Mouse (Mus musculus) liver, embryonic 15.5 days (tissue): ENCODE measurements at regions not wholly inside any gene's neighbourhood (a gene's known extent, or its start where the extent isn't known, plus 50 kb on each side); places are given as distances from the start of the nearest gene placed in this dataset.
"Not testable (repeated sequence)": the region's sequence is repeated elsewhere in the genome, so short reads cannot be mapped to it uniquely, and the experiment has no call there.

Experiments used
- ATAC-seq: fragments of 200-750 bp; cut with Nextera tagmentation; 2 replicates; pipeline ENCODE4 v1.8.0; 2017; ENCODE audit warnings: moderate number of reproducible peaks, mild to moderate bottlenecking, moderate library complexity; ENCODE audit not compliant: insufficient read depth
- H3K27ac ChIP-seq: fragments of 300-500 bp; sonication (generic); replicated peaks from 2 replicates; pipeline ENCODE4 v1.5.1; 2015; ENCODE audit warnings: mild to moderate bottlenecking, inconsistent platforms
- H3K27me3 ChIP-seq: fragments of 300-500 bp; sonication (generic); 2 replicates; pipeline ENCODE4 v1.6.1; 2015; ENCODE audit warnings: mild to moderate bottlenecking, inconsistent platforms
- H3K36me3 ChIP-seq: fragments of 300-500 bp; sonication (generic); replicated peaks from 2 replicates; pipeline ENCODE4 v1.6.1; 2015; ENCODE audit warnings: moderate library complexity, mild to moderate bottlenecking, inconsistent platforms
- H3K4me1 ChIP-seq: fragments of 300-500 bp; sonication (generic); replicated peaks from 2 replicates; pipeline ENCODE4 v1.6.1; 2015; ENCODE audit warnings: inconsistent platforms
- H3K4me2 ChIP-seq: fragments of 300-500 bp; sonication (generic); 2 replicates; pipeline ENCODE4 v1.6.1; 2015; ENCODE audit warnings: moderate library complexity, mild to moderate bottlenecking, inconsistent platforms
- H3K4me3 ChIP-seq: fragments of 300-500 bp; sonication (generic); replicated peaks from 2 replicates; pipeline ENCODE4 v1.5.1; 2015; ENCODE audit warnings: mild to moderate bottlenecking, inconsistent platforms
- H3K9ac ChIP-seq: fragments of 300-500 bp; sonication (generic); 2 replicates; pipeline ENCODE4 v1.6.1; 2015; ENCODE audit warnings: moderate library complexity, mild to moderate bottlenecking, inconsistent platforms
- H3K9me3 ChIP-seq: fragments of 300-500 bp; sonication (generic); replicated peaks from 2 replicates; pipeline ENCODE4 v1.6.1; 2016; ENCODE audit warnings: inconsistent platforms
- WGBS: fragments of 180-500 bp; shearing (Covaris S2); methylation state at CpG from one replicate; pipeline ENCODE4 v1.1.7; 2015; ENCODE audit warnings: mixed read lengths; ENCODE audit not compliant: insufficient replicate concordance; 5-methylcytosine and 5-hydroxymethylcytosine counted together

DNA sequence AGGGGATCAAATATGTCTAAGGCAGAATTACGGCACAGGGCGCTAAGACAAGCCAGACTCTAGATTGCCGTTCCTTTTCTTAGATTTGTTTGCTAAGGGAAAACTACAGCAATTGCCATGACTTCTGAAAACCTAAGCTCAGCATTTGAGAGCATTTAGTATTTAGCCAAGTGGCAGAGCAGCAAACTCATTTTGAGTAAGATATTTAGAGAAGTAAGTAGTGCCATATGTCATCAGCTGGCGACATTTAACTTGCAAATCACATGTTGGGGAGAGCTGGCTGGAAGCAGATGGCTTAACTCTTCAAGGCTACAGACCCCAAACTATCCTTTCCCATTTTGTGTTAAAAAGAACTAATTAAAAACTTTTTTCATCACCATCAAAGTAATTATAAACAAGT is 450.4 kb upstream of the Ccdc54 start:
- WGBS, result 81% methylated on average over 4 of the region's 4 CpGs
- no peak overlapping the region for H3K9ac ChIP-seq
- no peak overlapping the region for H3K4me3 ChIP-seq
- no peak for ATAC-seq
- no peak overlapping the region for H3K4me2 ChIP-seq
- H3K27ac ChIP-seq, result no peak overlapping the region
- no peaks in the 10 kb centered on the region for H3K27me3 ChIP-seq
- no peaks in the 10 kb centered on the region for H3K36me3 ChIP-seq
- no peaks in the 10 kb centered on the region for H3K4me1 ChIP-seq
- no peaks in the 10 kb centered on the region for H3K9me3 ChIP-seq

- Histone ChIP-seq H3K9ac (no peak overlapping the region), H3K4me3 (no peak overlapping the region), H3K27me3 (no peaks in the 10 kb centered on the region), H3K4me1 (no peaks in the 10 kb centered on the region), H3K36me3 (no peaks in the 10 kb centered on the region), H3K27ac (no peak overlapping the region), H3K4me2 (no peak overlapping the region), H3K9me3 (no peaks in the 10 kb centered on the region)
- ATAC-seq, result no peak
Observed at GRCm38 (mm10) chr16:51002876-51003275, 411.9 kb upstream of the Ccdc54 start.

DNA sequence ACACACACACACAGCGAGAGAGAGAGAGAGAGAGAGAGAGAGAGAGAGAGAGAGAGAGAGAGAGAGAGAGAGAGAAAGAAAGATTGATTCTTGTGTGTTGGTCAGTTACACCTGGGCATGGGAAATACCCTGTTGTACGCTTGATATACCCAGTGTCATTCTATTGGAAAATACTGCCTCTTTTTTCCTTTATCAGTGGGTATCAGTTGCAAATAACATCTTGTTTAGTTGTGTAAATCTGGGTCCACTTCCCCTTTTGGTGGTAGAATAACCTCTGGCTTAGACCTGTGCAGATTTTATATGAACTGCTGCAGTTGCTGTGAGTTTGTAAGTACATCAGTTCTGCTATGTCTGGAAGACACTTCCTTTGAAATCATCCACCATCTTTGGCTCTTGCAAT is 373.4 kb upstream of the Ccdc54 start:
- Histone ChIP-seq H3K9me3 (no peaks in the 10 kb centered on the region), H3K4me2 (no peak overlapping the region), H3K36me3 (no peaks in the 10 kb centered on the region), H3K27me3 (no peaks in the 10 kb centered on the region), H3K9ac (no peak overlapping the region), H3K27ac (no peak overlapping the region), H3K4me3 (no peak overlapping the region), H3K4me1 (no peaks in the 10 kb centered on the region)
- ATAC-seq, result no peak
- WGBS, result 37% methylated on average over 2 of the region's 2 CpGs

DNA sequence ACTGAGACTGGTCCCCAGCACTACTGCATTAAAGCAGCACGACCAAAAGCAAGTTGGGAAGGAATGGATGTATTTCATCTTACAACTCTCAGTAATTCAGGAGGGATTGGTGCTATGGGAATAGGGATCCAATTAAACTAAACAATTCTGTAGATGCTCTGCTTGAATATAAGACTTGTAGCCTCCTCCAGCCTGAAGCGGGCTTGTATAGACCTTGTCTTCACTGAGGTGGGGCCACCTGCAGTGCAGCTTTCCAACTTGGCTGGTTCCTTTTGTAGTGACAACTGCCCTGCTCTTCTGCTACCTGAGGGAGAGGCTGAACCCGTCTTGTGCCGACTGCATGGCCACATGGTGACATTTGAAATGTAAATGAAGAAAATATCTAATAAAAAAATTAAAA is 353.1 kb upstream of the Ccdc54 start:
- no peak for ATAC-seq
- Histone ChIP-seq H3K9ac (no peak overlapping the region), H3K4me2 (no peak overlapping the region), H3K4me3 (no peak overlapping the region), H3K4me1 (no peaks in the 10 kb centered on the region), H3K27me3 (no peaks in the 10 kb centered on the region), H3K36me3 (no peaks in the 10 kb centered on the region), H3K9me3 (no peaks in the 10 kb centered on the region), H3K27ac (no peak overlapping the region)
- 57% methylated on average over 4 of the region's 4 CpGs for WGBS

DNA sequence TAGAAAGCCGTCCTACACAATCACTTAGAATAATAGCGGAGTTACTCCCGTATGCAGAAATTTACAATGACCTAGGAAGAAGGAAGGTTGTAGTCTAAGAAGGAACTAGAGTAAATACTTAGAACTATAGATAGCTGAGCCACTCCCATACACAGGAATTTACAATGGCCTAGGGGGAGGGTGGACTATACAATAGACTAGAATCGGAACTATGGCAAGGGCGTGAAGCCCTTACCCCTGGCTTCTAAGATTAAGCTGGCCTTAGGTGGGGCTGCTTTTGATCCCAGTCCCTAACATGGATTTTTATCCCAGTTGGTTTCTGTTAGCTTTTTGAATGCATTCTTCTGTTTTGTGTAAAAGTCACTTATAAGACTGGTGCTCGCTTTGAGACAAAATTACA is 352.6 kb upstream of the Ccdc54 start:
- H3K4me2 ChIP-seq, H3K9me3 ChIP-seq, H3K36me3 ChIP-seq, ATAC-seq, H3K27me3 ChIP-seq, H3K27ac ChIP-seq, H3K4me1 ChIP-seq, H3K9ac ChIP-seq, H3K4me3 ChIP-seq: not testable (repeated sequence)
- 77% methylated on average over 6 of the region's 6 CpGs for WGBS

GRCm38 (mm10) chr16:50942291-50942690 is 351.3 kb upstream of the Ccdc54 start:
- Histone ChIP-seq H3K36me3 (no peaks in the 10 kb centered on the region), H3K4me2 (no peak overlapping the region), H3K9ac (no peak overlapping the region), H3K27ac (no peak overlapping the region), H3K9me3 (no peaks in the 10 kb centered on the region), H3K27me3 (no peaks in the 10 kb centered on the region), H3K4me1 (no peaks in the 10 kb centered on the region), H3K4me3 (no peak overlapping the region)
- no peak for ATAC-seq

DNA sequence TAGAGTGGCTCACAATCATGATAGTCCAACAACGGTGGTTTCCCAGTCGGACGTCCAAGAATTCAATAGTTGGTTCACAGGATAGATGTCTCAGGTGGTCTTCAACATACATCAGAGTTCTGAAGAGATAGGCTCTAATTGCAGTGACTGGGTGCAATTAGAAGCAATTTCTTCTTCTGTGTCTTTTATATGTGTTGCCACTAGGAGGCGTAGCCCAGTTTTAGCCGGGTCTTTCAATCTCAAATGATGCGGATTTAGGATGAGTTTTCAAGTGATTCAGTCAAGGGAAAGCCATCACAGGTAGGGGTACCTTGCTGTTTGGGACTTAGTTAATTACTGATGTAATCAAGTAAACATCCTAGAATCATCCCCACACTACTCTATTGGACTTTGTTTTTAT is 348.4 kb upstream of the Ccdc54 start:
- no peaks in the 10 kb centered on the region for H3K27me3 ChIP-seq
- ATAC-seq, result no peak
- no peaks in the 10 kb centered on the region for H3K36me3 ChIP-seq
- H3K4me2 ChIP-seq, result no peak overlapping the region
- WGBS, result 33% methylated on average over 6 of the region's 6 CpGs
- no peak overlapping the region for H3K4me3 ChIP-seq
- H3K9me3 ChIP-seq, result no peaks in the 10 kb centered on the region
- H3K27ac ChIP-seq, result no peak overlapping the region
- H3K9ac ChIP-seq, result no peak overlapping the region
- no peaks in the 10 kb centered on the region for H3K4me1 ChIP-seq

DNA sequence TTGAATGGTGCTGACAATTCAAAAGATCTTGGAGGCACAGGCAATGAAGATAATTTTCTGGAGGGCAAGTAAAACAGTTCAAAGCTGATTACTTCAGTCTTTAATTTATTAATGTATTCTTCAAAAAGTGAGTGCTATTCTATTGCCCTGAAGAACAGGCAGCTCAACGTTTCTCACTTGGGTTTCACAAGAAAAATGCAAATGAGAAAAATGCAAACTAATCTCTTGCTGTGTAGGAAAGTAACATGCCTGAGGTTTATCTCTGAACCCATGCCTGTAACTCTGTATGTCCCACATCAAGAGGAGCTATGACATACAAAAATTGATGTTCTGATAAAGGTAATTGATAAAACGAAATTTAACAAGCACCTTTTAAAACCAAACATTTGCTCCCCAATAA is 316.8 kb upstream of the Ccdc54 start:
- H3K9ac ChIP-seq, result no peak overlapping the region
- 29% methylated on average over 2 of the region's 2 CpGs for WGBS

GRCm38 (mm10) chr16:50899151-50899550 is 308.2 kb upstream of the Ccdc54 start:
- no peak overlapping the region for H3K9ac ChIP-seq
- H3K36me3 ChIP-seq, result no peaks in the 10 kb centered on the region
- 56% methylated on average over 2 of the region's 2 CpGs for WGBS
- H3K9me3 ChIP-seq, result no peaks in the 10 kb centered on the region
- no peak overlapping the region for H3K4me3 ChIP-seq
- H3K4me1 ChIP-seq, result no peaks in the 10 kb centered on the region
- no peak for ATAC-seq
- no peak overlapping the region for H3K4me2 ChIP-seq
- no peak overlapping the region for H3K27ac ChIP-seq
- H3K27me3 ChIP-seq, result no peaks in the 10 kb centered on the region

More for the DNA sequence above, 316.8 kb upstream of the Ccdc54 start:
- Histone ChIP-seq H3K9me3 (no peaks in the 10 kb centered on the region), H3K4me2 (no peak overlapping the region), H3K4me3 (no peak overlapping the region), H3K27me3 (no peaks in the 10 kb centered on the region), H3K27ac (no peak overlapping the region), H3K4me1 (no peaks in the 10 kb centered on the region), H3K36me3 (no peaks in the 10 kb centered on the region)
- ATAC-seq, result no peak

- H3K27ac ChIP-seq, result no peak overlapping the region
Observed at GRCm38 (mm10) chr16:50877926-50878325, 287.0 kb upstream of the Ccdc54 start.

GRCm38 (mm10) chr16:50871318-50871717 is 280.4 kb upstream of the Ccdc54 start:
- Histone ChIP-seq H3K36me3 (no peaks in the 10 kb centered on the region), H3K4me3 (no peak overlapping the region), H3K4me1 (no peaks in the 10 kb centered on the region), H3K9me3 (no peaks in the 10 kb centered on the region), H3K9ac (no peak overlapping the region), H3K27me3 (no peaks in the 10 kb centered on the region), H3K4me2 (no peak overlapping the region), H3K27ac (no peak overlapping the region)
- ATAC-seq, result no peak
- 46% methylated on average over 4 of the region's 4 CpGs for WGBS

More at GRCm38 (mm10) chr16:50877926-50878325, 287.0 kb upstream of the Ccdc54 start:
- no peak for ATAC-seq
- Histone ChIP-seq H3K4me2 (no peak overlapping the region), H3K27me3 (no peaks in the 10 kb centered on the region), H3K36me3 (no peaks in the 10 kb centered on the region), H3K9ac (no peak overlapping the region), H3K9me3 (no peaks in the 10 kb centered on the region), H3K4me1 (no peaks in the 10 kb centered on the region), H3K4me3 (no peak overlapping the region)
- 25% methylated on average over 3 of the region's 3 CpGs for WGBS

DNA sequence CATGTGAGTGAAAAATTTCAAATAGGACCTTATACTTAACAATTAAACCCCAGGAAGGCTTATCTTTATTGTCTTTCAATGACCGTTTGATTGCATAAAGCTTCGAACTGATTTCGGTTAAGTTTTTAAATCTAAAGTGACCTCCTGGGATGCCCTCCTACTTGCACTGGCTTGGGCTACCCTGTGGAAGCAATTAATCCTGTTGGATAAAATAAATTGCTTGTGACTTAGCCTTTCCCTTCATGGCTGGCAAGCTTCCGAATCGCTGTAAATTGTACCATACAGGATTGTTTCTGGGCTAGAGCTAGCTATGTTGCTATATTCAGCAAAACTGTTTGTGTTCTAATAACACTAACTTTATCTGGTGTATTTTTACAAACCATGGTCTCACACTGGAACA is 272.6 kb upstream of the Ccdc54 start:
- H3K4me2 ChIP-seq, result no peak overlapping the region
- H3K9ac ChIP-seq, result no peak overlapping the region
- no peak overlapping the region for H3K4me3 ChIP-seq
- no peaks in the 10 kb centered on the region for H3K27me3 ChIP-seq
- no peak for ATAC-seq
- no peaks in the 10 kb centered on the region for H3K4me1 ChIP-seq
- no peaks in the 10 kb centered on the region for H3K36me3 ChIP-seq
- 70% methylated on average over 5 of the region's 5 CpGs for WGBS
- H3K9me3 ChIP-seq, result no peaks in the 10 kb centered on the region
- no peak overlapping the region for H3K27ac ChIP-seq
